ENCODE assay signal across 22 mouse cellular contexts in genomic region chr9:83239097-83239496, GRCm38 (mm10).
DNase-seq lines count a peak whose midpoint lies in the region; ATAC-seq and TF ChIP-seq lines count a peak whose summit lies in the region.
"Had no signal": no experiment of that assay in that cellular context is flagged by ENCODE, and none has a peak within 500 bp of the region (broad histone marks: within the 10 kb centered on the region; RNA-seq: fewer than 3 reads in every experiment).

No protein-coding gene starts in this region.

- intact Hi-C loops in gastrocnemius, adult 2 months (cut with DNase I), result no loop called here

- H3K27ac ChIP-seq in gastrocnemius, adult 2 months, result no peak overlapping the region
- no peak overlapping the region for H3K27ac ChIP-seq in forebrain, embryonic 14.5 days (ENCODE audit: low read depth, low read length)
- H3K27ac ChIP-seq: embryonic facial prominence, embryonic 10.5 days; forebrain, embryonic 13.5 days; heart, embryonic 10.5 days; limb, embryonic 15.5 days; midbrain, embryonic 15.5 days had no signal

- no peak overlapping the region for H3K4me2 ChIP-seq in forebrain, embryonic 14.5 days (ENCODE audit: low read length)
- H3K4me2 ChIP-seq: forebrain, embryonic 13.5 days; limb, embryonic 15.5 days; midbrain, embryonic 15.5 days had no signal

- H3K36me3 ChIP-seq in forebrain, embryonic 14.5 days (ENCODE audit: control insufficient read depth, insufficient read depth, low read length), result no peaks in the 10 kb centered on the region
- H3K36me3 ChIP-seq: embryonic facial prominence, embryonic 10.5 days; heart, embryonic 10.5 days; limb, embryonic 15.5 days; midbrain, embryonic 15.5 days had no signal

- no peaks in the 10 kb centered on the region for H3K27me3 ChIP-seq in forebrain, embryonic 14.5 days (replicated peaks; ENCODE audit: control insufficient read depth, insufficient read depth, low read length)
- H3K27me3 ChIP-seq: forebrain, embryonic 13.5 days; limb, embryonic 15.5 days; megakaryocyte, embryonic 14.5 days; midbrain, embryonic 15.5 days had no signal

- 81% methylated on average over 10 of the region's 10 CpGs for WGBS in forebrain, embryonic 14.5 days

- H3K9ac ChIP-seq in forebrain, embryonic 14.5 days (ENCODE audit: low read length), result no peak overlapping the region
- H3K9ac ChIP-seq: forebrain, embryonic 13.5 days; limb, embryonic 15.5 days; midbrain, embryonic 15.5 days had no signal

- H3K4me3 ChIP-seq in gastrocnemius, adult 2 months, result no peak overlapping the region
- H3K4me3 ChIP-seq in forebrain, embryonic 14.5 days (ENCODE audit: low read depth, low read length), result no peak overlapping the region
- H3K4me3 ChIP-seq: embryonic facial prominence, embryonic 10.5 days; forebrain, embryonic 13.5 days; heart, embryonic 10.5 days; limb, embryonic 15.5 days; megakaryocyte, embryonic 14.5 days; midbrain, embryonic 15.5 days; myocyte had no signal

- H3K4me1 ChIP-seq in forebrain, embryonic 14.5 days (ENCODE audit: control insufficient read depth, insufficient read depth, low read length), result no peaks in the 10 kb centered on the region
- H3K4me1 ChIP-seq: embryonic facial prominence, embryonic 10.5 days; forebrain, embryonic 13.5 days; heart, embryonic 10.5 days; limb, embryonic 15.5 days; megakaryocyte, embryonic 14.5 days; midbrain, embryonic 15.5 days had no signal

- H3K9me3 ChIP-seq in forebrain, embryonic 14.5 days (replicated peaks; ENCODE audit: control insufficient read depth, low read length), result no peaks in the 10 kb centered on the region
- H3K9me3 ChIP-seq: embryonic facial prominence, embryonic 10.5 days; forebrain, embryonic 13.5 days; heart, embryonic 10.5 days; limb, embryonic 15.5 days; midbrain, embryonic 15.5 days had no signal

- TF ChIP-seq CTCF in gastrocnemius, adult 2 months (IDR thresholded peaks at IDR 0.05), result peak; percentile 15; the same call in 1 of the 2 replicates

- no peak for ATAC-seq in forebrain, embryonic 14.5 days
- ATAC-seq in erythroid progenitor cell, adult 5-6 weeks (replicated peaks; ENCODE audit: low FRiP score, poor library complexity, severe bottlenecking), result no peak
- ATAC-seq: forebrain, embryonic 13.5 days; inflammation-experienced regulatory T-cells, adult 6 months; midbrain, embryonic 15.5 days had no signal

- no peak for DNase-seq in gastrocnemius, adult 2 months
- DNase-seq in gastrocnemius, adult 18-20 months (ENCODE audit: low spot score), result no peak
- DNase-seq in thymus, postnatal 14 days, result peak; percentile 10
- DNase-seq in thymus, postnatal 25 days, result no peak
- DNase-seq in R1 (ENCODE audit: low read depth, low spot score), result peak; percentile 17
- no peak for DNase-seq in forebrain, embryonic 14.5 days (ENCODE audit: low spot score)
- DNase-seq: adrenal gland, adult 8-10 months; cerebellum, adult 8-10 months; gastrocnemius, postnatal 25 days; kidney, postnatal 36 days; layer of hippocampus, adult 9-11 months; lung, postnatal 10 days; thymus, adult 2 months had no signal

Comparison
In these comparisons a context has a peak if more than half of its experiments do, and no peak if none do; other contexts are left out.
1. DNase-seq: peak in thymus, postnatal 14 days (single experiment) and R1 (single experiment); none in gastrocnemius, adult 2 months (single experiment), gastrocnemius, adult 18-20 months (single experiment), thymus, postnatal 25 days (single experiment) and forebrain, embryonic 14.5 days (single experiment).